Mouse (Mus musculus) liver, adult 2 months (tissue): ENCODE measurements around the gene Hcrtr1. TPM values are rescaled to one million over a fixed set of nuclear protein-coding genes. Genes with fewer than 3 reads are reported as not detected.
A peak's percentile ranks its signal among the peaks of the same experiment; 100 is the strongest.

Source experiments
- DNase-seq: peaks from one replicate; pipeline ENCODE4 v3.0.0-alpha.2; 2011; ENCODE audit warnings: low read depth, low spot score; ENCODE audit errors: extremely low read depth
- H3K27ac ChIP-seq: fragments of 200-500 bp; replicated peaks from 2 replicates; pipeline ENCODE4 v1.5.1; 2012; ENCODE audit warnings: low read depth, mild to moderate bottlenecking, control low read depth, inconsistent platforms, low read length; ENCODE audit not compliant: insufficient read depth
- H3K27me3 ChIP-seq: fragments of 200-500 bp; 2 replicates; pipeline ENCODE4 v1.6.1; 2012; ENCODE audit warnings: mild to moderate bottlenecking, moderate library complexity, low read length, inconsistent platforms; ENCODE audit not compliant: control insufficient read depth, insufficient read depth
- H3K36me3 ChIP-seq: fragments of 200-500 bp; 2 replicates; pipeline ENCODE4 v1.6.1; 2012; ENCODE audit warnings: low read length, inconsistent platforms; ENCODE audit not compliant: control insufficient read depth, insufficient read depth
- H3K4me1 ChIP-seq: fragments of 200-500 bp; 2 replicates; pipeline ENCODE4 v1.6.1; 2011; ENCODE audit warnings: low read length; ENCODE audit not compliant: control insufficient read depth, insufficient read depth
- H3K4me3 ChIP-seq: fragments of 200-500 bp; 2 replicates; pipeline ENCODE4 v1.5.1; 2011; ENCODE audit warnings: low read depth, mild to moderate bottlenecking, control low read depth, low read length, moderate library complexity; ENCODE audit not compliant: insufficient read depth
- H3K79me2 ChIP-seq: fragments of 200-500 bp; 2 replicates; pipeline ENCODE4 v1.6.1; 2012; ENCODE audit warnings: inconsistent platforms, mild to moderate bottlenecking, low read length, moderate library complexity; ENCODE audit not compliant: control insufficient read depth, insufficient read depth
- H3K9ac ChIP-seq: fragments of 200-500 bp; 2 replicates; pipeline ENCODE4 v1.6.1; 2012; ENCODE audit warnings: low read depth, mild to moderate bottlenecking, control low read depth, inconsistent platforms, low read length
- CTCF ChIP-seq: fragments of 200-500 bp; IDR thresholded peaks from 2 replicates; pipeline ENCODE4 v1.5.1; 2011; ENCODE audit warnings: low read depth, low read length, control low read depth
- POLR2A ChIP-seq: fragments of 200-500 bp; IDR thresholded peaks from 2 replicates; pipeline ENCODE4 v1.6.1; 2011; ENCODE audit warnings: low read length, control low read depth; ENCODE audit not compliant: insufficient read depth; ENCODE audit errors: extremely low read depth
- WGBS: fragments of 180-500 bp; shearing (Covaris S2); methylation state at CpG from one replicate; pipeline ENCODE4 v1.1.7; 2018; 5-methylcytosine and 5-hydroxymethylcytosine counted together
- polyA plus RNA-seq: library from polyadenylated mRNA; depleted of rRNA; stranded (reverse); fragments of >200 nt; gene quantifications from 2 replicates; pipeline ENCODE4 v1.2.3, GENCODE M21; 2012
- total RNA-seq: library from RNA; depleted of rRNA; stranded (reverse); fragments of >200 nt; gene quantifications from 2 replicates; pipeline ENCODE4 v1.2.3, GENCODE M21; 2014

Hcrtr1 gene
- total and polyA plus RNA-seq, 2 experiments = 0.04 TPM; not detected in 1

- peaks cover 10% of the 10 kb centered on the region for H3K27me3 ChIP-seq
- no peak overlapping the region for H3K9ac ChIP-seq
- WGBS = 63% methylated on average over 3 of the region's 3 CpGs
- no peaks in the 10 kb centered on the region for H3K79me2 ChIP-seq
- H3K4me1 ChIP-seq = peaks cover 2% of the 10 kb centered on the region; the same call in 1 of the 2 replicates
- no peak for DNase-seq
- no peak overlapping the region for H3K4me3 ChIP-seq
- H3K36me3 ChIP-seq = no peaks in the 10 kb centered on the region
- TF ChIP-seq POLR2A (no peak), CTCF (no peak)
- no peak overlapping the region for H3K27ac ChIP-seq
Observed at GRCm38 (mm10) chr4:130141786-130142185, 2.6 kb upstream of the Hcrtr1 start.

GRCm38 (mm10) chr4:130140992-130141402 is 1.8 kb upstream of the Hcrtr1 start:
- DNase-seq = no peak
- Histone ChIP-seq H3K4me1 (peaks cover 2% of the 10 kb centered on the region; the same call in 1 of the 2 replicates), H3K4me3 (no peak overlapping the region), H3K9ac (no peak overlapping the region), H3K27ac (no peak overlapping the region), H3K27me3 (peaks cover 10% of the 10 kb centered on the region), H3K36me3 (no peaks in the 10 kb centered on the region), H3K79me2 (no peaks in the 10 kb centered on the region)
- 56% methylated on average over 9 of the region's 9 CpGs for WGBS
- TF ChIP-seq CTCF (no peak), POLR2A (no peak)

- Histone ChIP-seq H3K27ac (no peak overlapping the region), H3K36me3 (no peaks in the 10 kb centered on the region), H3K9ac (no peak overlapping the region), H3K4me3 (no peak overlapping the region), H3K27me3 (peaks cover 10% of the 10 kb centered on the region), H3K79me2 (no peaks in the 10 kb centered on the region), H3K4me1 (peaks cover 2% of the 10 kb centered on the region; the same call in 1 of the 2 replicates)
- no peak for DNase-seq
- WGBS = 3% methylated on average over 56 of the region's 57 CpGs
- TF ChIP-seq POLR2A (no peak), CTCF (peak; percentile 80)
Observed at GRCm38 (mm10) chr4:130138441-130139213, 532 bp downstream of the Hcrtr1 start.

GRCm38 (mm10) chr4:130133399-130133798 is 5.8 kb downstream of the Hcrtr1 start:
- no peaks in the 10 kb centered on the region for H3K79me2 ChIP-seq
- no peaks in the 10 kb centered on the region for H3K27me3 ChIP-seq
- H3K27ac ChIP-seq = no peak overlapping the region
- WGBS = 76% methylated on average over 6 of the region's 6 CpGs
- H3K9ac ChIP-seq = no peak overlapping the region
- no peak for DNase-seq
- H3K36me3 ChIP-seq = no peaks in the 10 kb centered on the region
- no peak overlapping the region for H3K4me3 ChIP-seq
- peaks cover 2% of the 10 kb centered on the region; the same call in 1 of the 2 replicates for H3K4me1 ChIP-seq
- no peak for TF ChIP-seq CTCF
- TF ChIP-seq POLR2A = no peak

- H3K27me3 ChIP-seq = no peaks in the 10 kb centered on the region
Observed at GRCm38 (mm10) chr4:130131448-130132105, 7.6 kb downstream of the Hcrtr1 start.

More at GRCm38 (mm10) chr4:130131448-130132105, 7.6 kb downstream of the Hcrtr1 start:
- no peak for TF ChIP-seq CTCF
- TF ChIP-seq POLR2A = no peak
- Histone ChIP-seq H3K36me3 (peaks cover 2% of the 10 kb centered on the region; the same call in 1 of the 2 replicates), H3K79me2 (no peaks in the 10 kb centered on the region), H3K9ac (no peak overlapping the region), H3K4me3 (no peak overlapping the region), H3K4me1 (no peaks in the 10 kb centered on the region), H3K27ac (no peak overlapping the region)
- DNase-seq = no peak
- WGBS = 92% methylated on average over 7 of the region's 7 CpGs
